Mouse (Mus musculus) stomach, postnatal 0 days (tissue): ENCODE results near the gene Pilrb2.

Experiments
- CTCF ChIP-seq: IDR thresholded peaks from 2 replicates; pipeline ENCODE4 v1.5.1; 2016; ENCODE audit warnings: antibody characterized with exemption, low read depth, mild to moderate bottlenecking, moderate library complexity
- EP300 ChIP-seq: optimal IDR thresholded peaks from 2 replicates; pipeline ENCODE3; 2016; ENCODE audit warnings: antibody characterized with exemption

GRCm38 (mm10) chr5:137909564-137910262 lies 38.1 kb upstream of the Pilrb2 start:
- TF ChIP-seq CTCF, result no peak
- TF ChIP-seq EP300, result no peak
